Mouse (Mus musculus): ENCODE data around the gene Mcf2l.

Mcf2l gene

GRCm38 (mm10) chr8:12947604-12948573 is 74.3 kb downstream of the Mcf2l start:
- DNase-seq (ENCODE audit: extremely low read depth, low read depth, low spot score), result no peak

- no peak for DNase-seq (ENCODE audit: extremely low read depth, low read depth, low spot score)
These were observed 75.0 kb downstream of the Mcf2l start for GRCm38 (mm10) chr8:12948574-12948961.

GRCm38 (mm10) chr8:12951051-12951630 is 77.5 kb downstream of the Mcf2l start:
- no peak for DNase-seq (ENCODE audit: extremely low read depth, low read depth, low spot score)

GRCm38 (mm10) chr8:12952699-12953098 is 79.1 kb downstream of the Mcf2l start:
- no peak for DNase-seq (ENCODE audit: extremely low read depth, low read depth, low spot score)

GRCm38 (mm10) chr8:12955362-12955879 is 81.8 kb downstream of the Mcf2l start:
- no peak for DNase-seq (ENCODE audit: extremely low read depth, low read depth, low spot score)

GRCm38 (mm10) chr8:12955880-12956279 is 82.3 kb downstream of the Mcf2l start:
- DNase-seq (ENCODE audit: extremely low read depth, low read depth, low spot score), result no peak

GRCm38 (mm10) chr8:12956941-12957340 is 83.3 kb downstream of the Mcf2l start:
- no peak for DNase-seq (ENCODE audit: extremely low read depth, low read depth, low spot score)

GRCm38 (mm10) chr8:12957419-12957818 is 83.8 kb downstream of the Mcf2l start:
- no peak for DNase-seq (ENCODE audit: extremely low read depth, low read depth, low spot score)

GRCm38 (mm10) chr8:12960609-12961008 is 87.0 kb downstream of the Mcf2l start:
- DNase-seq (ENCODE audit: extremely low read depth, low read depth, low spot score), result no peak

GRCm38 (mm10) chr8:12961211-12961610 is 87.6 kb downstream of the Mcf2l start:
- no peak for DNase-seq (ENCODE audit: extremely low read depth, low read depth, low spot score)

GRCm38 (mm10) chr8:12961821-12962534 is 88.4 kb downstream of the Mcf2l start:
- no peak for DNase-seq (ENCODE audit: extremely low read depth, low read depth, low spot score)

GRCm38 (mm10) chr8:12962541-12963380 is 89.2 kb downstream of the Mcf2l start:
- DNase-seq (ENCODE audit: extremely low read depth, low read depth, low spot score), result no peak

- DNase-seq (ENCODE audit: extremely low read depth, low read depth, low spot score), result no peak
These were observed 102.7 kb downstream of the Mcf2l start for GRCm38 (mm10) chr8:12976290-12976689.

GRCm38 (mm10) chr8:12976723-12977122 is 103.1 kb downstream of the Mcf2l start:
- DNase-seq (ENCODE audit: extremely low read depth, low read depth, low spot score), result no peak

- no peak for DNase-seq (ENCODE audit: extremely low read depth, low read depth, low spot score)
These were observed 103.7 kb downstream of the Mcf2l start for GRCm38 (mm10) chr8:12977325-12977724.

- no peak for DNase-seq (ENCODE audit: extremely low read depth, low read depth, low spot score)
These were observed 104.7 kb downstream of the Mcf2l start for GRCm38 (mm10) chr8:12978308-12978707.

GRCm38 (mm10) chr8:12978726-12979125 is 105.1 kb downstream of the Mcf2l start:
- DNase-seq (ENCODE audit: extremely low read depth, low read depth, low spot score), result no peak

- peak; percentile 56 for DNase-seq (ENCODE audit: extremely low read depth, low read depth, low spot score)
These were observed 110.3 kb downstream of the Mcf2l start for GRCm38 (mm10) chr8:12983681-12984467.

- DNase-seq (ENCODE audit: extremely low read depth, low read depth, low spot score), result no peak
These were observed 111.1 kb downstream of the Mcf2l start for GRCm38 (mm10) chr8:12984601-12985243.

All from fat pad, adult 2 months (tissue).